Mouse (Mus musculus): ENCODE measurements around the gene Arhgap17. TPM values are rescaled to one million over a fixed set of nuclear protein-coding genes. Genes with fewer than 3 reads are reported as not detected.
A peak's percentile ranks its signal among the peaks of the same experiment; 100 is the strongest.

Arhgap17 gene
- total RNA-seq, 2 experiments from 2014 or later, result 33.8 to 95.5 TPM

DNA sequence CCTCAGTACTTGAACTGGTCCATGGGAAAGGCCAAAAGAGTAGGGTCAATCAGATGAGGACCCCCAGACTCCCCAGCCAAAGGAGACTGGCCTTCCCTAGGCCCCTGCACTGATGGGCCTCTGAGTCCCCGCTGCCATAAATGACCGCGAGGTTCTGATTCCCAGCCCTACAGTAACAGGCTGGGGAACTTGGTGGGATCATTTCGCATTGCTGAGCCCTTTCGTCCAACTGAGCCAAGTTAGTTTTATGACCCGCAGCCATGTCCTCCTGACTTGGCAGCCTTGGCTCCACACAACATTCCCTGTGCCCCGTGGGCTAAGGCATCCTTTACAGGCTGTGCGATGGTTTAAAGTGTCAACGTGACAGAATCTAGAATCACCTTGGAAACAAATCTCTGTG lies 985 bp upstream of the Arhgap17 start:
- ATAC-seq (replicated peaks; ENCODE audit: poor library complexity, severe bottlenecking), result no peak

DNA sequence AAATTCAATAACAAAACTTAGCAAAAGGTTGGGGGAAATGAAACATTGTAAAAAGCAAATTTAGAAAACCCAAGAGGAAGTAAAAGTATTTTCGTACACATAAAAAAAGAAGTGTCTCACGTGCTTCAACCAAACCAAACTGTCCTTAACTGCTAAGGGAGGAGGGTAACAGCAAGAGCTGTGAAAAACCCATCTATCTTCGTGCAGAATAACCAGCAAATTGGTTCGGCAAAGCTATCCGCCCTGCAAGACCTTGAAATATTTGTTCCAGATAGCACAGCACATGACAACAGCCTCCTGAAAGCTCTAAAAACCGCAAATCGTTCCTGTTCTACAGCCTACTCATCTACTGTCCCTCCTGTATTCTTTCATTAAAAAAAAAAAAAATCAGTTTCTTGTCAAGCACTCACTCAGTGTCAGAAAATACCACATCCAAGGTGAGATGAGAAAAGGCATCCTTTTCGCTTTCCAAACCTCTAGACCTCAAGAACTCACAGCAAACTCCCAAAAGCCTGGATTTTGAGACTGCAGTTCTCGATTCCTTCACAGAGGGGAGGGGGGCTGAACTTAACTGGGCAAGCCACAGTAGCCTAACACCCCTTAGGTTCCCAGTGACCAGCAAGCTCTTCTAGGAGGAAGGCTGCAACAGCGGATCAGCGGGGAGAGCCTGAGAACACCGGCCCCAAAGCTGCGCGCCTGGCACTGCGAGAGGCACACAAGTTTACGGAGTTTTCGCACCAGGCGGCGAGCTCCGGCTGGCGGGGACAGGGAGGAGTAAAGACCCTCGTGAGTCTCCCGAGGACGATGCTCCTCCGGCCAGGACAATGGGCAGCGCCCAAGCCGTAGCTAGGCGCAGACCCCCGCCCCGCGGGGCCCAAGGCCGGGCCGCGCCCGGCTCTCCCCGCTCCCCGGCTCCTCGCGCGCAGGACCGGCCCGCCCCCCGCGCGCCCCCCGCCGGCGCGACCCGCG lies 653 bp downstream of the Arhgap17 start:
- ATAC-seq (replicated peaks; ENCODE audit: poor library complexity, severe bottlenecking), result no peak

DNA sequence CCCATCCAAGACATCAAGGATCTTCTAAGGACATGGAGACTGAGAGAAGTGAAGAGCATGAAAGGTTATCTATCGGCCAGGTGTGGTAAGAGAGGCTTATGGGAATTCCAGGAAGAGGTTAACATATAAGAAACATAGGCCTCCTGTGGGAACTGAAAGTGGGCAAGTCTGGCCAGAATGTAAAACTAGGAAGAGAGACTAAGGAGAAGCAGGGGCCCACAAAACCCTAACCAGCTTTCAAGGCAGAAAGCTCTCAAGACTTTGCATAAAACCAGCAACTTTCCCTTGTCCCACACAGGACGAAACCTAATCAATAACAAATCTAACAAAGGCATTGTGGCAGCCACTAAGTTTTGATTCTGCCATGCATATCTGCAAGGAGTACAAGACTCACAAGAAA lies 1.5 kb downstream of the Arhgap17 start:
- ATAC-seq (replicated peaks; ENCODE audit: poor library complexity, severe bottlenecking), result no peak

DNA sequence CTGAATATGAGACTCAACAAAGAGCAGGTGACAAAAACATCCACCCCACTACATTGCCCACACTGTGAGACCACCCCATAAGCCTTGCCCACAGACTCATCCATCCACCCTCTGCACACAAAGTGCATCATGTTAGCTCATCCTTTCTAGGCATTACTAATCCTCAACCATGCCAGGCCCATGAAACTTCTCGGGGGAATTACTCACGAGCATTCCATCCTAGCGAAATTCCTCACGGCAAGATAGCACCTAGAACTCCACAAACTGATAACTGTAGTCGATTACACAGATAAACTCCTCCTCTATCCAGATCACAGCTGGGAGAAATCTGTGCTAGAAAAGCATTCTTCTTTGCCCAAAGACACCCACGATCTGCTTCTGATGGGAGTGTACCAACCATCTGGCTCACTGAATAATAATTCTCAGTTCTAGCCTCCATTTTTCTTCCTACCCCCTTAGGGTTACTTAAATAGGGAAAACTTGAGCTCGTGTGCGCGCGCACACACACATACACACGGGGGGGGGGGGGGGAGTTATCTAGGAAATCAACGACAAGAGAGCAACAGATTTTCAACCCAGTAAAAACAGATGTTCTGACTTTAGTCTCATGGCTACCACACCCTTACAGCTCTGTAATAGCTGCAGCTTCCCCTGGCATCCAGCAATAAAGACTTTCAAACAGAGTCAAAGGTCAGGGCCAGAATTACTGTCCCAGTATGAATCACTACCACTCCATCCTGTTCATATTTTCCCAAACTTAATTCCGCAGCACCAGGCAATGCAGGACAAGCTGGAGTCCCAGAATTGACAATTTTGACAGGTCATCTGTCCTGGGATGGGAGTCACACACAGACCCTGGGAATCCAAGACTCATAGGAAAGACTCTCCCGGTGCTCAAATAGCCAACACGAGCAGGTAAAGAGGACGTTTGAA lies 2.2 kb downstream of the Arhgap17 start:
- ATAC-seq (replicated peaks; ENCODE audit: poor library complexity, severe bottlenecking), result no peak

DNA sequence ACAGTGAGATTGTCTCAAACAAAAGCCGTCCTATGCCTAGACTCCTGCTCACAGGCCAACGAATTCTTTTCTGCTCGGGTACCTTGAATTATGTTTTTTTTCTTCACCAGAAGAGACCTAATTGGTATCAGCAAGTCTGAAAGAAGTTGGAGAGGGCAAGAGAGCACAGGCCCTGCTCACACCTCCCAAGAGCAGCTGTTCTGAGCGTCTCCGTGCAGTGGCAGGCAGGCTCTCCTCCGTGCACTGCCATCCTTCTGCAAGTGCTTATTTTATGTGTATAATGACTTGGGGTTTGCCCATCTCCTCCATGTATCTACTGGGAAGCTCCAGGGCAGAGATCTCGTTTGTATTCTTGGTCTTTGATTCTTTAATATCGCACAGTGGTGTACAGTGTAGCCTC lies 2.9 kb downstream of the Arhgap17 start:
- no peak for ATAC-seq (replicated peaks; ENCODE audit: poor library complexity, severe bottlenecking)

DNA sequence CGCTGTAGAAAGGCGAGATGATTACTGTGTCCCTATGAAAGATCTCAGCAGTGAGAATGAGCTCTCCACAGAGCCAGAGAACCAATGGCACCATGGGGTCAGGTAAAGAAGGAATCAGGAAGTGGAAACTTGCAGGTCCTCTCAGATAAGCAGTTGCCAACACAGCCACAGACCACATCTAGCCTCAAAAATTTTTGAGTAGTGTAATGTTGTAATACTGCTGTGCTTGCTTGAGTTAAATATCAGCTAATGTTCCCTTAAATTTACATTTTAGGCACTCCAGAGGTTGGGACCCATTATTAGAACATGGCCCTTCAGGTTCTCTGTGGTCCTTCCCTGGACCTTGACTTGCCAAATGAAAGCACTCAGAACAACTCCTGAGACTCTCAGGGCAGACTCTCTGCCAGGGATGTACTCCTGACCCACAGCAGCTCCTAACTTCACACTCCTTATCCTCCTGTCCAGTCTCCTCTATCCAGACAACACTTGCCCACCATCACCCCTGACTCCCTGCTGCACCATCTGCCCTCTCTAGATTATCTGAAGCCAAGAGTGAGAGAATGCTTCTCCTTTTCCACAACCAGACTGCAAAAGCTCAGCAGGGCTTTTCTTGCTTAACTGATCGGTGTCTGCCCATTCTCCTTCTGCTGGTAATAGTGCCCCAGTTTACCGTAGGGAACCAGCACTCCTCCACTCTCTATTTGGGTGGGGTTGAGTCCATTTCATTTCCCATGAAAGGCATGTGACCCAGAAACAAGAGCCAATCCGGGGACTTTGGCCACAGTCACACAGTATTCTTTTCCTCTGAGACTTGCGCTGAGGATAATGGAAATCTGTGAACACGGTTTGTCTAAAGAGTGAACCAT lies 3.6 kb downstream of the Arhgap17 start:
- ATAC-seq (replicated peaks; ENCODE audit: poor library complexity, severe bottlenecking), result peak; percentile 40

DNA sequence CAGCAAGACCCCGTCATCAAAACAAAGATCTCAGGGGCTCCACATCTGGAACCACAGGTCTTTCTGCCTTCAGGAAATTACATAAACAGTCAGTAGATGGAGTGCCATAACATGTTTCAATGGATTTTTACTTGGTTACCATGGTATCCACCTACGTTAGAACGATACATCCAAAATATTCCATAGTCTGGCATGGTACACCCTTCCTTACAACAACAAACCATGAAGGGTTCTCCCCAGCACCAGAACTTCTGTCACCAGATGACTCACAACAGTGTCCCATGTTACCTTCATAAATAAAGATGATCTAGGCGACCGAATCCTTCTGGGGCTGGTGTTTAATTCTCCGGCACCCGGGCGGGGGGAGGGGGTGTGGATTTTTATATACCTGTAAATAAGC lies 5.7 kb downstream of the Arhgap17 start:
- ATAC-seq (replicated peaks; ENCODE audit: poor library complexity, severe bottlenecking), result no peak

DNA sequence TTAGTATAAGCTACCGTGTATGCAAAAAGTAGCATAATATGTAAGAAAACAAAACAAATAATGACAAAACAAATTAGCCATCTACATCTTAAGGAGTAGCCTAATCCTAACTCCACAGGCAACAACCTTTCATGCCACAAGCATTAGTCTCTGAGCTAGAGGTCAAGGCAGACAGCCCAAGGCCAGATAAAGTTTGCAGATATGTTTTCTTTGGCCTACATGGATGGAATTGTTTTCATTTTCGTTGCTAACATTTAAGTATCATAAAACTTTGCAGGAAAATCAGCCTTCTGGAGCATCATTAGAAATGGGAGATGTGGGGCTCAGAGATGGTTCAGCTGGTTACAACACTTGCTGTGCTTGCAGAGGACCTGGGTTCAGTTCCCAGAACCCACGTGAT lies 6.9 kb downstream of the Arhgap17 start:
- no peak for ATAC-seq (replicated peaks; ENCODE audit: poor library complexity, severe bottlenecking)

DNA sequence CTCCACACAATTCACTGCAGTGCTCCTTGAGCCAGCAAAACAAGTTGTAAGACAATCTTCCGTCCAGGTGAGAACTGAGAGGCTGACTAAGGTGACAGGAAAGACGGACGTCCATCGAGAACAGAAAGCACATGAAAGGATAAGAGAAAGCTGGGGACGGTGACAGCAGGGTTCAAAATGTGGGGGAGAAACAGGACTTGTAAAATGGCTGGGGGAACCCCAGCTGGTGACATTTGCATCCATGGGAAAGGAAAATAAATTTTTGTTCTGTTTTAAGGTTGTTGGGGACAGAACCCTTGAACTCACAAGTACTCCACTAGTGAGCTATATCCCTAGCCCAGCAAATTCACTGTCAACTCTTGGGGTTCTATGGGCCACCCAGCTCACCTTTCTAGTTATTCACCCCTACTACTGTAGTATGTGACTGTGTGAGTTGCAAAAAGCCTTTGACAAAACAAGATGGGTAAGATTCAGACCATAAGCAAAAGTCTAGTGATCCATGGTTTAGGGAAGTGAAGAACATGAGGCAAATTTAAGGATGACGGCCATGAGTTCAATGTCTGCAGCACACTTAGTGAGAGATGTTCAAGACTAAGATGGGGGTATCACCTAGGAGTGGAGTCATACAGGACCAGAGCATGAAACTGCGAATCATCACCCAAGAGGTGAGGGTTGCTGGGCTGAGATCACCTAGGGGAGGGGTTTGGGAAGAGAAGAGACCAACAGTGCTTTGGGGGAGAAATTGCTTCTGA lies 8.3 kb downstream of the Arhgap17 start:
- ATAC-seq (replicated peaks; ENCODE audit: poor library complexity, severe bottlenecking), result no peak

DNA sequence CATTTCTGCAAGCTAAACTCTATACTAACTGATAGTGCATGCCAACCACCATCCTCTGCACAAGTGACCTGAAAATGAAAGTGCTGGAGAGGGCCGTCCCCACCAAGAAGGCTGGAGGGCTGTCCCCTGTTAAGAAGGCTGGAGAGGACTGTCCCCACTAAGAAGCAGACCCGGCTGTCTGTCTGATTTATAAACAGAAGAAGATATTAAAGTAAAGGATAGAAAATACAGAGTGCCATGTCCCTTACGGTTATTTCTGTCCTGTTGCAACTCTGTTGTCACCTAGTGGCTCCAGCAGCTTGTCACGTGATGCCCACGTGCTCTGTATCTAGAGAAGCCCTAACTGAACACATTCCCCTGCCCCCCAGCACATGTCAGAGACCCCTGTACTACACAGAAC lies 9.5 kb downstream of the Arhgap17 start:
- ATAC-seq (replicated peaks; ENCODE audit: poor library complexity, severe bottlenecking), result peak; percentile 9; the same call in 1 of the 2 replicates

DNA sequence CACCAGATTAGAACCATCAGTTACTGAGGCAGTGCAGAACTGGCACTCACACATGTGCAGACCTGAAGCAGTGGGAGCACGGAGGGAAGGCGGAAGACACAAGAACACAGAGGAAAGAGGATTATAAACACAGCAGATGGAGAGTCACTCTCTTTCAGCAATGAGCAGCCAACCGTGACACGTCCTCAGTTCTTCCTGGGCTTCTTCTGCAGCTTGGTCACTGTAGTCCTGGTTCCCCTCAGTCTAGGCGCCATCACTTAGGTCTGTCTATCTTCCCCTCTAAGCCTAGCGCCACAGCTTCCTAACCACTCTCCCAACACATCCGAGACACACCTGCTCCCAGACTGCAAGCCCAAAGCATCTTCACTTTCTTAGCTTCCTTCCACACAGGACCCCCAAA lies 10.6 kb downstream of the Arhgap17 start:
- no peak for ATAC-seq (replicated peaks; ENCODE audit: poor library complexity, severe bottlenecking)

DNA sequence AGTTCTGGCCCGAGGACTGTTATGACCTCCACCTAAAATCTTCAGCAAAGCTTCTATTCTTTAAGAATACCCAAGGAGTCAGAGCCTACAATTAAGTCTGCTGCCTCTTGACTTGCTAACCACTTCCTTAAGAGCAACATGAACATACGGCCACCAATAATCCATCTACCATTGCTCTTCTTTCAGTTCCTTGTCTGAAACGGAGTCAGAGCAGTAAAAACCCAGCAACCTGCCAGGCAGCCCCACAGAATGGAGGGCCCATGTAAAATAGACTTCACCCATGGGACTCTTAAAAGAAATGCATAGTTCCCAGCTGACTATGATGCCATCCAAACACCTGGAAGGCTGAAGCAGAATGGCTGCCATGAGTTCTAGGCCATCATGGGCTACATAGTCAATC lies 13.6 kb downstream of the Arhgap17 start:
- peak; percentile 64 for ATAC-seq (replicated peaks; ENCODE audit: poor library complexity, severe bottlenecking)

DNA sequence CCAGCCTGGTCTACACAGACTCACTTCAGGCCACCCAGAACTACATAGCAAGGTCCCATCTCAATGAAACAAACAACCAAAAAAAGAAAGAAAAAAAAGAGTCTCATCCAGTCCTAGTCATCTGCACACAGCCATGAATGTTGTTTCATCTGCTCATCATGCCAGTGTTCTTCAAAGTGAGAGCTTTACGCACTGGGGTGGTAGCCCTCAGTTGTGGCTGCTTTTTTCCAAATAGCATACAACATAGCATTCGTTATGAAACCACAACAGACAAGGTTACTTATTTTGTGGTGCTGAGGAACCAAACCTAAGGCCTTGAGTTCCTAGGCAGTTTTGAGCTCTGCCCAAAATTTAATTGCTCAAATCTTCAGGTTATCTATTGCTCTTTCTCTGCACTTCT lies 14.9 kb downstream of the Arhgap17 start:
- no peak for ATAC-seq (replicated peaks; ENCODE audit: poor library complexity, severe bottlenecking)

DNA sequence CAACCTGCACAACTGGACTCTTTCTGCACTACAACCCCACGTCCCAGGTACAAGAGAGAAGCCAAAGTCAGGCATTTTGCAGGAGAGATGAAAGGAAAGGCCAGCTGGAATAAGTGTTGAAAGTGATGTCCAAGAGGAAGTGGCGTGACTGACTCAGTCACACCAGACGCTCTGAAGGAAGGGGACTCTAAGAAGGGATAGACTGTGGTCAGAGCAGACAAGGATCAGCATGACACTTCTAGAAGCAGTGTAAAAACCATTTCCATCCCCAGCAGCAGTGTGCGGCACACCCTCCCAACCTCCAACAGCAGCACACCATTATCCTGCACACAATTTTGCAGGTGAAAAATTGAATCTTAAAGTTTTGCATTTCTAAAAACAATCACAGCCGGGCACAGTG lies 15.3 kb downstream of the Arhgap17 start:
- ATAC-seq (replicated peaks; ENCODE audit: poor library complexity, severe bottlenecking), result peak; percentile 62

DNA sequence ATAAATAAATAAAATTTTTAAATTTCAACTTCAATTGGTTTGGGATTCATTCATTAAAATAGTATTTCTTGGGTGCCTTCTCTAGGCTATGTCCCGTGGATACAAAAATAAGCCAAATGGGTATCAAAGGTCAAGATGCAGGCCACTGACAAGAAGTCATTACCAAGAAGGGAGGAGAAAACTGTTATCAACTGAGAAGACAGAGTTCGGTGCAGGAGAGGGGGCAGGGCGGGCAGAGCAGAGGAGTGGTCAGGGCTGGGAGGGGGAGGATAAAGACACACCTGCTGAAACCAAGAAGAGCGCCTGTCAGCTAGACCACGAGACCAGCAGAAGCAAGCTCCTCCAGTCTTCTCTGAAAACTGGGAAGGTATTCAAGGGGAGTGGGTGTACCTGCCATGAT lies 15.8 kb downstream of the Arhgap17 start:
- 0 out of 2 replicates have a peak, but pooled peaks have one; percentile 1 for ATAC-seq (replicated peaks; ENCODE audit: poor library complexity, severe bottlenecking)

DNA sequence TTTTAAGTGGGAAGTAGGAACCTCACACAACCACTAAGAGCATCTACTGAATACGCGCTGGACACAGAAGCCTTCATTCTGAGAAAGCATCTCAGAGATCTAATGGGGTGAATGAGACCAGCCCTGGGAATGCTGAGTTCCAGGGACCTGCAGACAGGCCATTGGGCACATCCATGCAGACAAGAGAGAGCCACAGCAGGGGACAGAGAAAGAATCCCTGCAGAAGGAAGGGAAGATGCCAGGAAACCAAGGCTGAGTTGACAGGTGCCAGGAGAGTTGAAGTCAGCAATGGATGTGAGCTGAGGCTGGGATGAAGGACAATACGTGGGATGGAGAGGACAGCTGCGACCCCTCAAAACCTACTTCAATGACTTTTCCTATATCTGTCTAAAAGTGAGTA lies 16.6 kb downstream of the Arhgap17 start:
- ATAC-seq (replicated peaks; ENCODE audit: poor library complexity, severe bottlenecking), result no peak

DNA sequence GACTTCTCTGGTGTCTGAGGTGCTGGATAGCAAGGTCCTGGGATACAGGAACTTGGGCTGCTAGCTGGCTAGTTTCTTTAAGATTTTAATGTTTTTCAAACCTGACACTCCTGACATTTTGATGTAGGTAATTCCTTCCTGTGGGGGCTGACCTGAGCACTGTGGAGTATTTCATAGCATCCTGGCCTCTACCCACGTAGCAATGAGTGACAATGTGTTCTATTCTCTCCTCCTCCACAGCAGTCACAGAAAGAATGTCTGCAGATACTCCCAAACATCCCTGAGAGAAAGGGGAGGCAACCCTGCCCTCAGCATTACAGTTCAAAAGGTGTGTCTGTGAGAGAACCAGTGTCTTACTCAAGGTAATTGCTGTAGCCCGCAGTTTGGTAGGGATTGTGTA lies 19.5 kb downstream of the Arhgap17 start:
- ATAC-seq (replicated peaks; ENCODE audit: poor library complexity, severe bottlenecking), result no peak

DNA sequence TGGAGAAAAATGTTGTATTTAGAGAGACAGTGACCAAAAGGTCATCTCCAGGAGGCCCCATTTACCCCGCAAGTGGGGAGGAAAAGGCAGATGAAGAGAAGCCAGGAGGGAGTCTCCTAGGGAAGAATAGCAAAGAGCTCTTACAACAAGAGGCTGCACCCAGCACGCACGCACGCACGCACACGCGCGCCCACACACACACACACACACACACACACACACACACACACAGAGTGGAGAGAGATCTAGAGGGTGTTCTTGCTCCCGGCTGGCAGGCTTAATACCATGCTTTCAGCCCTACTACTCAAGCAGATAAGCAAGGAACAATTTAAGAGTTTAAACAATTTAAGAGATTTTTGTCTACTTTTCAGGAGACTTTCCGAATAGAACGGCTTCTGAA lies 19.9 kb downstream of the Arhgap17 start:
- ATAC-seq (replicated peaks; ENCODE audit: poor library complexity, severe bottlenecking), result no peak

DNA sequence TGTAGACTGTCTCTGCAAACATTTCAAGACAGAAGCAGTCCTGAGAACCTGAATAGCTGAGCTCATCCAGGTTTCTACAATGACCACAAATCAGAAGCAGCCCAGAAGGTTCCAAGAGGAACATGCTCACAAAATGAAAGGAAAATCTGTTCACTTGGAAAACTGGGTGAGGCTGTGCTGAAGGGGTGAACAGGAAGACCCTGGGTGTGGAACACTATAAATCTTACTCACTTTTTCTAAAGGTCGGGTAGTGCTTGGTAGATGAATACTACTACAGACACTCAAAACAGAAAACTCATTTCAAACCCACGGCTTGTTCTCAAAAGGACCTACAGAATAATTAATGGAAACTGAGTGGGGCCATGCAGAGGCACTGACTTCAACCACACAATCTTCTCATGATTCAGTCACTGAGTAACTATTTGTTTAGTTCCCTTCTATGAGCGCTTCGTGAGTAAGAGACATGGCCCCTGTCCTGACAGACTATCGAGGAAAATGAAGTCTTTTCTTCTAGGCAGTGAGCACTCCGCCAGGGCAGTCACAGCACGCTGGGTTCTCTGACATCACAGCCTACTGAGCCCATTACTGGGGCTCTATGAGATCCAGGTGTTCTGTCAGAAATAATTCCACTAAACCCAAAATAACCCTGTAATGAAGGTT lies 23.0 kb downstream of the Arhgap17 start:
- ATAC-seq (replicated peaks; ENCODE audit: poor library complexity, severe bottlenecking), result no peak

Data from granulocyte monocyte progenitor cell, adult 5-6 weeks (primary cell).